Mouse (Mus musculus): Measurements from ENCODE around the gene Ankrd33b. TPM values are rescaled to one million over a fixed set of nuclear protein-coding genes. Genes with fewer than 3 reads are reported as not detected.

The Ankrd33b gene
- total RNA-seq, 1 experiment from 2014 or later, result 9.1 TPM

GRCm38 (mm10) chr15:31254939-31255535 is 112.5 kb downstream of the Ankrd33b start:
- no peak for ATAC-seq (replicated peaks; ENCODE audit: insufficient number of reproducible peaks, low FRiP score, low TSS enrichment, poor library complexity, severe bottlenecking)

GRCm38 (mm10) chr15:31253963-31254362 is 113.6 kb downstream of the Ankrd33b start:
- ATAC-seq (replicated peaks; ENCODE audit: insufficient number of reproducible peaks, low FRiP score, low TSS enrichment, poor library complexity, severe bottlenecking), result no peak

GRCm38 (mm10) chr15:31253380-31253779 is 114.1 kb downstream of the Ankrd33b start:
- ATAC-seq (replicated peaks; ENCODE audit: insufficient number of reproducible peaks, low FRiP score, low TSS enrichment, poor library complexity, severe bottlenecking), result no peak

- no peak for ATAC-seq (replicated peaks; ENCODE audit: insufficient number of reproducible peaks, low FRiP score, low TSS enrichment, poor library complexity, severe bottlenecking)
These were observed 114.8 kb downstream of the Ankrd33b start for GRCm38 (mm10) chr15:31252590-31253311.

- no peak for ATAC-seq (replicated peaks; ENCODE audit: insufficient number of reproducible peaks, low FRiP score, low TSS enrichment, poor library complexity, severe bottlenecking)
These were observed 116.3 kb downstream of the Ankrd33b start for GRCm38 (mm10) chr15:31251189-31251588.

- ATAC-seq (replicated peaks; ENCODE audit: insufficient number of reproducible peaks, low FRiP score, low TSS enrichment, poor library complexity, severe bottlenecking), result no peak
These were observed 116.8 kb downstream of the Ankrd33b start for GRCm38 (mm10) chr15:31250676-31251075.

GRCm38 (mm10) chr15:31250027-31250426 is 117.5 kb downstream of the Ankrd33b start:
- no peak for ATAC-seq (replicated peaks; ENCODE audit: insufficient number of reproducible peaks, low FRiP score, low TSS enrichment, poor library complexity, severe bottlenecking)

GRCm38 (mm10) chr15:31248882-31249281 is 118.6 kb downstream of the Ankrd33b start:
- no peak for ATAC-seq (replicated peaks; ENCODE audit: insufficient number of reproducible peaks, low FRiP score, low TSS enrichment, poor library complexity, severe bottlenecking)

GRCm38 (mm10) chr15:31247035-31247434 is 120.5 kb downstream of the Ankrd33b start:
- no peak for ATAC-seq (replicated peaks; ENCODE audit: insufficient number of reproducible peaks, low FRiP score, low TSS enrichment, poor library complexity, severe bottlenecking)

GRCm38 (mm10) chr15:31245934-31246333 is 121.6 kb downstream of the Ankrd33b start:
- no peak for ATAC-seq (replicated peaks; ENCODE audit: insufficient number of reproducible peaks, low FRiP score, low TSS enrichment, poor library complexity, severe bottlenecking)

- no peak for ATAC-seq (replicated peaks; ENCODE audit: insufficient number of reproducible peaks, low FRiP score, low TSS enrichment, poor library complexity, severe bottlenecking)
These were observed 122.7 kb downstream of the Ankrd33b start for GRCm38 (mm10) chr15:31244696-31245445.

GRCm38 (mm10) chr15:31243260-31243659 is 124.3 kb downstream of the Ankrd33b start:
- ATAC-seq (replicated peaks; ENCODE audit: insufficient number of reproducible peaks, low FRiP score, low TSS enrichment, poor library complexity, severe bottlenecking), result no peak

Other genes with a start within 250 kb of the Ankrd33b start
- 32.1 to 76.3 TPM (median 67.0 TPM) in 3 replicates for gene Dap, start 143.4 kb downstream of the Ankrd33b start, total RNA-seq (2017)
- 0.29 to 3.7 TPM (median 1.2 TPM) in 3 replicates for gene Ropn1l, start 86.0 kb upstream of the Ankrd33b start, total RNA-seq (2017)
- gene March6, start 163.3 kb upstream of the Ankrd33b start, total RNA-seq (2017), result 34.1 to 61.0 TPM (median 34.3 TPM) in 3 replicates
- gene Cmbl, start 197.7 kb upstream of the Ankrd33b start, total RNA-seq (2017), result not detected in 3 replicates
- 214 to 246 TPM (median 236 TPM) in 3 replicates for gene Cct5, start 234.1 kb upstream of the Ankrd33b start, total RNA-seq (2017)
- 6.8 to 10.1 TPM (median 7.3 TPM) in 3 replicates for gene Fam173b, start 234.1 kb upstream of the Ankrd33b start, total RNA-seq (2017)